Mouse (Mus musculus) intestine, postnatal 0 days (tissue): Measurements from ENCODE around the gene Stn1. TPM values are rescaled to one million over a fixed set of nuclear protein-coding genes. Genes with fewer than 3 reads are reported as not detected.

Source experiments
- ATAC-seq: fragments of 200-750 bp; cut with Nextera tagmentation; 2 replicates; pipeline ENCODE4 v1.8.0; 2017; ENCODE audit warnings: mild to moderate bottlenecking, moderate TSS enrichment, moderate library complexity
- H3K27ac ChIP-seq: fragments of 300-500 bp; sonication (generic); 2 replicates; pipeline ENCODE4 v1.5.1; 2014; ENCODE audit warnings: mild to moderate bottlenecking, low read depth, low read length, moderate library complexity
- H3K27me3 ChIP-seq: fragments of 300-500 bp; sonication (generic); replicated peaks from 2 replicates; pipeline ENCODE4 v1.6.1; 2014; ENCODE audit warnings: low read length, mixed read lengths; ENCODE audit not compliant: control insufficient read depth, insufficient read depth
- H3K36me3 ChIP-seq: fragments of 300-500 bp; sonication (generic); 2 replicates; pipeline ENCODE4 v1.6.1; 2014; ENCODE audit warnings: mild to moderate bottlenecking, moderate library complexity; ENCODE audit not compliant: control insufficient read depth, insufficient read depth
- H3K4me1 ChIP-seq: fragments of 300-500 bp; sonication (generic); replicated peaks from 2 replicates; pipeline ENCODE4 v1.6.1; 2014; ENCODE audit warnings: antibody characterized with exemption, low read length, mixed read lengths; ENCODE audit not compliant: control insufficient read depth, insufficient read depth
- H3K4me2 ChIP-seq: fragments of 300-500 bp; sonication (generic); replicated peaks from 2 replicates; pipeline ENCODE4 v1.6.1; 2014; ENCODE audit warnings: low read depth, mild to moderate bottlenecking, moderate library complexity
- H3K4me3 ChIP-seq: fragments of 300-500 bp; sonication (generic); 2 replicates; pipeline ENCODE4 v1.5.1; 2014; ENCODE audit warnings: low read depth, low read length
- H3K9ac ChIP-seq: fragments of 300-500 bp; sonication (generic); 2 replicates; pipeline ENCODE4 v1.6.1; 2014; ENCODE audit warnings: mild to moderate bottlenecking, low read depth, low read length
- H3K9me3 ChIP-seq: fragments of 300-500 bp; sonication (generic); 2 replicates; pipeline ENCODE4 v1.6.1; 2016; ENCODE audit warnings: mixed run types; ENCODE audit not compliant: control insufficient read depth
- CTCF ChIP-seq: sonication (generic); IDR thresholded peaks from 2 replicates; pipeline ENCODE4 v1.5.1; 2016; ENCODE audit warnings: low read depth, mild to moderate bottlenecking, control low read depth, antibody characterized with exemption, moderate library complexity
- WGBS: fragments of 180-500 bp; shearing (Covaris S2); extraction: QIAGEN DNeasy Blood & Tissue Kit; methylation state at CpG from one replicate; pipeline ENCODE4 v1.1.7; 2014; 5-methylcytosine and 5-hydroxymethylcytosine counted together
- polyA plus RNA-seq: library from polyadenylated mRNA; unstranded; fragments of >200 nt; fragmentation: Nextera tagmentation; extraction: Ambion mirVana; gene quantifications from 2 replicates; pipeline ENCODE4 v1.2.1, GENCODE M21; 2015

Stn1 gene
- polyA plus RNA-seq, 1 experiment from 2014 or later = 14.9 TPM

GRCm38 (mm10) chr19:47464304-47465241, 72.7 kb downstream of the Stn1 start, which contains the start of gene Sh3pxd2a:
Sh3pxd2a (minus strand) TSS chr19:47464401.
- no peaks in the 10 kb centered on the region for H3K27me3 ChIP-seq
- 2% methylated on average over 64 of the region's 70 CpGs for WGBS
- peak; percentile 56 for ATAC-seq
- no peaks in the 10 kb centered on the region for H3K36me3 ChIP-seq
- peak within 1 kb of the TSS; percentile 66 for H3K4me3 ChIP-seq
- peak within 1 kb of the TSS; percentile 78 for H3K9ac ChIP-seq
- H3K9me3 ChIP-seq = no peaks in the 10 kb centered on the region
- 0 out of 2 replicates have a peak, but pooled peaks cover 3% of the 10 kb centered on the region for H3K4me1 ChIP-seq
- peak; percentile 4; the same call in 1 of the 2 replicates for TF ChIP-seq CTCF
- peak within 1 kb of the TSS; percentile 97 for H3K4me2 ChIP-seq
- H3K27ac ChIP-seq = peak within 1 kb of the TSS; percentile 73

GRCm38 (mm10) chr19:47463636-47464303, 73.5 kb downstream of the Stn1 start:
- H3K9me3 ChIP-seq = no peaks in the 10 kb centered on the region
- peak overlapping the region; percentile 78 for H3K9ac ChIP-seq
- H3K27me3 ChIP-seq = no peaks in the 10 kb centered on the region
- 0 out of 2 replicates have a peak, but pooled peaks cover 3% of the 10 kb centered on the region for H3K4me1 ChIP-seq
- peak overlapping the region; percentile 66 for H3K4me3 ChIP-seq
- peak; percentile 61 for ATAC-seq
- H3K36me3 ChIP-seq = no peaks in the 10 kb centered on the region
- under 1% methylated on average over 46 of the region's 46 CpGs for WGBS
- peak; percentile 85 for TF ChIP-seq CTCF
- peak overlapping the region; percentile 73 for H3K27ac ChIP-seq
- H3K4me2 ChIP-seq = peak overlapping the region; percentile 97

GRCm38 (mm10) chr19:47463206-47463605, 74.1 kb downstream of the Stn1 start:
- Histone ChIP-seq H3K36me3 (no peaks in the 10 kb centered on the region), H3K27me3 (no peaks in the 10 kb centered on the region), H3K9ac (peak overlapping the region; percentile 78), H3K4me1 (0 out of 2 replicates have a peak, but pooled peaks cover 3% of the 10 kb centered on the region), H3K4me3 (peak overlapping the region; percentile 66), H3K4me2 (peak overlapping the region; percentile 97), H3K27ac (no peak overlapping the region), H3K9me3 (no peaks in the 10 kb centered on the region)
- no peak for TF ChIP-seq CTCF
- ATAC-seq = no peak
- 1% methylated on average over 13 of the region's 13 CpGs for WGBS

GRCm38 (mm10) chr19:47462725-47463124, 74.6 kb downstream of the Stn1 start:
- Histone ChIP-seq H3K36me3 (no peaks in the 10 kb centered on the region), H3K9me3 (no peaks in the 10 kb centered on the region), H3K4me1 (0 out of 2 replicates have a peak, but pooled peaks cover 3% of the 10 kb centered on the region), H3K4me2 (peak overlapping the region; percentile 97), H3K27ac (no peak overlapping the region), H3K4me3 (peak overlapping the region; percentile 66), H3K27me3 (no peaks in the 10 kb centered on the region), H3K9ac (no peak overlapping the region)
- no peak for ATAC-seq
- 45% methylated on average over 6 of the region's 6 CpGs for WGBS
- TF ChIP-seq CTCF = no peak

- peak; percentile 57 for TF ChIP-seq CTCF
- H3K4me2 ChIP-seq = no peak overlapping the region
- H3K4me3 ChIP-seq = no peak overlapping the region
- H3K27ac ChIP-seq = peak overlapping the region; percentile 22
- H3K9ac ChIP-seq = no peak overlapping the region
- no peak for ATAC-seq
- no peaks in the 10 kb centered on the region for H3K9me3 ChIP-seq
- H3K36me3 ChIP-seq = no peaks in the 10 kb centered on the region
- H3K27me3 ChIP-seq = no peaks in the 10 kb centered on the region
- H3K4me1 ChIP-seq = peaks cover 3% of the 10 kb centered on the region; the same call in 1 of the 2 replicates
- WGBS = 95% methylated on average over 3 of the region's 3 CpGs
Measured at GRCm38 (mm10) chr19:47461838-47462237, 75.5 kb downstream of the Stn1 start.

- Histone ChIP-seq H3K4me3 (no peak overlapping the region), H3K27ac (no peak overlapping the region; the same call in 1 of the 2 replicates), H3K4me1 (peaks cover 3% of the 10 kb centered on the region; the same call in 1 of the 2 replicates), H3K27me3 (no peaks in the 10 kb centered on the region), H3K4me2 (no peak overlapping the region), H3K36me3 (no peaks in the 10 kb centered on the region), H3K9ac (no peak overlapping the region), H3K9me3 (no peaks in the 10 kb centered on the region)
- 72% methylated on average over 9 of the region's 9 CpGs for WGBS
- no peak for TF ChIP-seq CTCF
- no peak for ATAC-seq
Measured at GRCm38 (mm10) chr19:47461386-47461785, 75.9 kb downstream of the Stn1 start.
